Mouse (Mus musculus) lung, embryonic 16.5 days (tissue): ENCODE results near the gene Kif1bp. TPM values are rescaled to one million over a fixed set of nuclear protein-coding genes. Genes with fewer than 3 reads are reported as not detected.
A peak's percentile ranks its signal among the peaks of the same experiment; 100 is the strongest.

Experiments used
- ATAC-seq: fragments of 200-750 bp; cut with Nextera tagmentation; 2 replicates; pipeline ENCODE4 v1.8.0; 2017; ENCODE audit warnings: low read depth, mild to moderate bottlenecking, moderate library complexity
- H3K27ac ChIP-seq: fragments of 300-500 bp; sonication (generic); 2 replicates; pipeline ENCODE4 v1.5.1; 2014; ENCODE audit warnings: mild to moderate bottlenecking, control low read depth, low read length
- H3K27me3 ChIP-seq: fragments of 300-500 bp; sonication (generic); 2 replicates; pipeline ENCODE4 v1.6.1; 2014; ENCODE audit warnings: low read depth, low read length, mixed read lengths; ENCODE audit not compliant: control insufficient read depth, insufficient read depth
- H3K36me3 ChIP-seq: fragments of 300-500 bp; sonication (generic); 2 replicates; pipeline ENCODE4 v1.6.1; 2014; ENCODE audit warnings: low read length; ENCODE audit not compliant: control insufficient read depth, insufficient read depth
- H3K4me1 ChIP-seq: fragments of 300-500 bp; sonication (generic); replicated peaks from 2 replicates; pipeline ENCODE4 v1.6.1; 2014; ENCODE audit warnings: low read length, mixed read lengths; ENCODE audit not compliant: control insufficient read depth, insufficient read depth
- H3K4me2 ChIP-seq: fragments of 300-500 bp; sonication (generic); 2 replicates; pipeline ENCODE4 v1.6.1; 2014; ENCODE audit warnings: low read depth, low read length, control low read depth
- H3K4me3 ChIP-seq: fragments of 300-500 bp; sonication (generic); 2 replicates; pipeline ENCODE4 v1.5.1; 2014; ENCODE audit warnings: mild to moderate bottlenecking, low read length, control low read depth
- H3K9ac ChIP-seq: fragments of 300-500 bp; sonication (generic); 2 replicates; pipeline ENCODE4 v1.6.1; 2014; ENCODE audit warnings: low read length, control low read depth
- H3K9me3 ChIP-seq: fragments of 300-500 bp; sonication (generic); 2 replicates; pipeline ENCODE4 v1.6.1; 2016; ENCODE audit warnings: low read length; ENCODE audit not compliant: control insufficient read depth
- WGBS: fragments of 180-500 bp; shearing (Covaris S2); extraction: QIAGEN DNeasy Blood & Tissue Kit; methylation state at CpG from one replicate; pipeline ENCODE4 v1.1.7; 2014; 5-methylcytosine and 5-hydroxymethylcytosine counted together
- polyA plus RNA-seq: library from polyadenylated mRNA; unstranded; fragments of >200 nt; fragmentation: Nextera tagmentation; extraction: Ambion mirVana; gene quantifications from 2 replicates; pipeline ENCODE4 v1.2.1, GENCODE M21; 2015

Gene Kif1bp
- polyA plus RNA-seq, 1 experiment from 2014 or later, result 32.1 TPM

DNA sequence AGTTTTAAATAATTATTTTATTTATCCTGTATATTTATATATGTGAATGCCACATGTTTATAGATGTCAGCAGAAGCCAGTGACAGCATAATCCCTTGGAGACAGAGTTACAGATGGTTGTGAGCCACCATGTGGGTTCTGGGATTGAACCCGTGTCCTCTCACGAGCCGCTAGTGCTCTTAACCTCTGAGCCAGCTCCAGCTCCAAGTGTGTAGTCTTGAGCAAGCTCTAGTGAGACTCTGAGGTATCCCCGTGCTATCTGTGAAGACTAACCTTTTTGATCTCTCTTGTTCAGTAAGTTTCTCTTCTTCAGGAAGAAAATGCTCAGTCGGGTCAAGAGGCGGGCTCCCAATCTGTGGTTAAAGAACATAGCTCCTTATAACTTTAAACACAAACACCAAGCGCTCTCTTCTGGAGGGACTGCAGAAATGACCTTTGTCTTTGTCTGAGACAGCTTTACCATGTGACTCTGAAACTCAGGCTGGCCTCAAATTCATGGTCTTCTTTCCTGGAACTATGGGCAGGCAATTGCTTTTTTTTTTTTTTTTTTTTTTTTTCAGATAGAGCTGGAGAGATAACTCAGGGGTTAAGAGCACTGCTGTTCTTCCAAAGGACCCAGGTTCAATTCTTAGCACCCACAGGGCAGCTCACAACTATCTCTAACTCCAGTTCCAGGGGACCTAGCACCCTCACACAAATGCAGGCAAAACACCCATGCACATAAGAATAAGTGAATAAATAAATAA is 8.0 kb downstream of the Kif1bp start:
- WGBS, result 85% methylated on average over 7 of the region's 7 CpGs
- H3K27ac ChIP-seq, result no peak overlapping the region
- no peaks in the 10 kb centered on the region for H3K9me3 ChIP-seq
- H3K4me3 ChIP-seq, result no peak overlapping the region
- no peak for ATAC-seq
- no peak overlapping the region for H3K9ac ChIP-seq
- H3K4me2 ChIP-seq, result no peak overlapping the region
- H3K4me1 ChIP-seq, result no peaks in the 10 kb centered on the region
- H3K27me3 ChIP-seq, result no peaks in the 10 kb centered on the region
- H3K36me3 ChIP-seq, result peaks cover 42% of the 10 kb centered on the region

DNA sequence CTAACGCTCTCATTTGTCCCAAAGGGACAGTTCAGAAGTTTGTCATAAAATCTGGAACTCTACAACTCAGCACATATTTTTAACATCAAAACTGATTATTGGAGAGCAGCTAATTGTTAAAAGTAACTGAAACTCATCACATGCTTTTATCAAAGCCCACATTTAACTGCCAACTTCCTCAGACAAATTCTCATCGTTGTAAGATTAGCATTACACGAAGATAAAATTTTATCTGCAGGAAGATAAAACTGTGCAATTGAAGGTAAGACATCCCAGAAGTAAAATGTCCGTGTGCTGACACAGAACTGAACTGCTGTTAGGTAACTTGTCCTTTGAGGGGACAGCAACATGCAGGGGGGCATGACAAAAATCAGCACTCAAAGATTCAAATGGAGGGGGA is 9.4 kb downstream of the Kif1bp start:
- Histone ChIP-seq H3K4me1 (no peaks in the 10 kb centered on the region), H3K27ac (no peak overlapping the region), H3K36me3 (peaks cover 43% of the 10 kb centered on the region), H3K9me3 (no peaks in the 10 kb centered on the region), H3K4me3 (no peak overlapping the region), H3K27me3 (no peaks in the 10 kb centered on the region), H3K9ac (no peak overlapping the region), H3K4me2 (no peak overlapping the region)
- ATAC-seq, result no peak
- 86% methylated on average over 4 of the region's 4 CpGs for WGBS

- no peak for ATAC-seq
- Histone ChIP-seq H3K4me2 (no peak overlapping the region), H3K9me3 (no peaks in the 10 kb centered on the region), H3K4me1 (no peaks in the 10 kb centered on the region), H3K9ac (no peak overlapping the region), H3K27ac (no peak overlapping the region), H3K27me3 (no peaks in the 10 kb centered on the region), H3K4me3 (no peak overlapping the region), H3K36me3 (peaks cover 20% of the 10 kb centered on the region)
- 86% methylated on average over 1 of the region's 1 CpGs for WGBS
Measured at GRCm38 (mm10) chr10:62557736-62558135, 20.5 kb downstream of the Kif1bp start.

DNA sequence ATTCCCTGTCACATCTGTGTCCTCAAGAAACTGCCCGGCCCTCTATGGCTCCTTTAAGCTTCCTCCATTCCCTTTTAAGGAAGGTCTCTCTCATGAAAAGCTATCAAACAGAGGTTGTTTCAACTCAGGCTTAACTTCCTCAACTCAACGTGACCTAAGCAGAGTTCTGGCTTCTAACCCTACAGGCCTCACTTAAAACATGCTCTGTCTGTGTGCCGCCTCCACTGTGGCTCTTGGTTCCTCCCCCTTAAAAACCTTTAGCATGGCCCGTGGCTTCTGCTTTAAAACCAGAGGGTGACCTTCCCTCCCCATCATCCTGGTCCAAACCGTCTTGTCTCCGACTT is 21.7 kb downstream of the Kif1bp start:
- H3K4me1 ChIP-seq, result no peaks in the 10 kb centered on the region
- H3K4me2 ChIP-seq, result no peak overlapping the region
- no peak overlapping the region for H3K9ac ChIP-seq
- WGBS, result 85% methylated on average over 6 of the region's 6 CpGs
- H3K4me3 ChIP-seq, result no peak overlapping the region
- H3K36me3 ChIP-seq, result peaks cover 16% of the 10 kb centered on the region
- no peaks in the 10 kb centered on the region for H3K27me3 ChIP-seq
- no peak overlapping the region for H3K27ac ChIP-seq
- ATAC-seq, result no peak
- no peaks in the 10 kb centered on the region for H3K9me3 ChIP-seq

DNA sequence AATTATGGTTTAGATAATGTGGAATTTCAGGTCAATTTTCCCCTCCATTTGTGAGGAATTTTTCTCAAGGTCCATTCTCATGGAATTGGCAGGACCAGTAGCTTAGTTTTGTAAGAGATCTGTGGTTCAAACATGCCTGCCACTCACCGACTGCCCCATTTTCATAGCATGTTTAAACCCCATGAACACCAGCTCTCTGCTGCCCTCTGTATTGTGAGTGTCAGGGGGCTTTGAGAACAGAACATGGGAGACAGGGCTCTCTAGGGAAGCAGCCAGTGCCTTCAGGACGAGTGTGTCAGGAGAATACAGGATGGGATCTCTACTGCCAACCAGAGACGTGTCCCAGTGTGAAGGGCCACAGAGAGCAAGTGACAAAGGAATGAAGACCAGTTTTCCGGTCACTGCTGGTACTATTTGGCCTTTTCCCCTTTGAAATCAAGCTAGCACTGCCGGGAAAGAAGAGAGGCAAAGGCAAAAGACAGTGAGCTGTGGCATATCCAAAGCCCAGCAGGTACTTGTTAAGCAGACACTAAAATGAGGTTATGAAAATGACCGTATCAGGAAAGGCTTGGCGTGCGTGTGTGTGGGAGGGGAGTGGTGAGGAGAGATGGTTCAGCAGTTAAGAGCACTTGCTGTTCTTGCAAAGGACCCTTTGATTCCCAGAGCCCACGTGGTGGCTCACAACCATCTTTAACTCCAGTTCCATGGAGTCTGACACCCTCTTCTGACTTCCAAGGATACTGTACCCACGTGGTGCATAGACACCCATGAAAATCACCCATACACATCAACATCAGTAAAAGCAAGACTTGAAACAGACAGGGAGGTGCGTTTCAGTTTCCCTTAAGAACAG is 22.3 kb downstream of the Kif1bp start:
- Histone ChIP-seq H3K9me3 (no peaks in the 10 kb centered on the region), H3K4me1 (no peaks in the 10 kb centered on the region), H3K27ac (no peak overlapping the region), H3K36me3 (peaks cover 16% of the 10 kb centered on the region), H3K27me3 (no peaks in the 10 kb centered on the region), H3K4me2 (no peak overlapping the region), H3K9ac (no peak overlapping the region), H3K4me3 (no peak overlapping the region)
- ATAC-seq, result no peak
- WGBS, result 66% methylated on average over 11 of the region's 11 CpGs

DNA sequence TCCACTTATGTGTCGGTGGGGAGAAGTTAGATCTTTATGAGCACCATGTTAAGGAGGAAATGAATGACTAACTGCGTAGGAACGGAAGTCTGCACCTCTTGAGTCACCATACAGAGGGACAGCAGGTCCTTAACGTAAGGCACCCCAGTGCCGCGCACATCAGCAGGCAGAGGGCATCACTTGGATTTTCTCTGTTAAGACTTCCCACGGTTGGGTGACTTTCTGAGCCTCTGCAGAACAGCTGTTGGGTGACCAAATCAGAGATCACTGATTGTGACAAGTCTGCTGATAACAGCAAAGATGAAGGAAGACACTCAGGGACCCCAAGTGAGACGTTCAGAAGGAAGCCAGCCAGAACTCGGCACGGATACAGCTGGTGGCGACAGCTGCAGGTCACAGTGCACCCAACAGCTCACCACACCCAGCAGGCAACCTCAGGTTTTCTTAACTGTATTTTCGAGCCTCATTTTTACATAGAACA is 24.6 kb downstream of the Kif1bp start:
- no peak for ATAC-seq

GRCm38 (mm10) chr10:62550787-62551300 is 27.4 kb downstream of the Kif1bp start:
- 67% methylated on average over 7 of the region's 7 CpGs for WGBS
- H3K27me3 ChIP-seq, result no peaks in the 10 kb centered on the region
- no peaks in the 10 kb centered on the region for H3K4me1 ChIP-seq
- no peak overlapping the region for H3K4me3 ChIP-seq
- H3K9me3 ChIP-seq, result no peaks in the 10 kb centered on the region
- ATAC-seq, result no peak
- no peaks in the 10 kb centered on the region for H3K36me3 ChIP-seq
- no peak overlapping the region for H3K9ac ChIP-seq
- no peak overlapping the region for H3K27ac ChIP-seq
- H3K4me2 ChIP-seq, result no peak overlapping the region

More for the DNA sequence above, 24.6 kb downstream of the Kif1bp start:
- no peak overlapping the region for H3K4me2 ChIP-seq
- no peak overlapping the region for H3K4me3 ChIP-seq
- H3K9ac ChIP-seq, result no peak overlapping the region
- H3K4me1 ChIP-seq, result no peaks in the 10 kb centered on the region
- no peaks in the 10 kb centered on the region for H3K9me3 ChIP-seq
- peaks cover 5% of the 10 kb centered on the region; the same call in 1 of the 2 replicates for H3K36me3 ChIP-seq
- no peaks in the 10 kb centered on the region for H3K27me3 ChIP-seq
- H3K27ac ChIP-seq, result no peak overlapping the region
- WGBS, result 60% methylated on average over 12 of the region's 12 CpGs

DNA sequence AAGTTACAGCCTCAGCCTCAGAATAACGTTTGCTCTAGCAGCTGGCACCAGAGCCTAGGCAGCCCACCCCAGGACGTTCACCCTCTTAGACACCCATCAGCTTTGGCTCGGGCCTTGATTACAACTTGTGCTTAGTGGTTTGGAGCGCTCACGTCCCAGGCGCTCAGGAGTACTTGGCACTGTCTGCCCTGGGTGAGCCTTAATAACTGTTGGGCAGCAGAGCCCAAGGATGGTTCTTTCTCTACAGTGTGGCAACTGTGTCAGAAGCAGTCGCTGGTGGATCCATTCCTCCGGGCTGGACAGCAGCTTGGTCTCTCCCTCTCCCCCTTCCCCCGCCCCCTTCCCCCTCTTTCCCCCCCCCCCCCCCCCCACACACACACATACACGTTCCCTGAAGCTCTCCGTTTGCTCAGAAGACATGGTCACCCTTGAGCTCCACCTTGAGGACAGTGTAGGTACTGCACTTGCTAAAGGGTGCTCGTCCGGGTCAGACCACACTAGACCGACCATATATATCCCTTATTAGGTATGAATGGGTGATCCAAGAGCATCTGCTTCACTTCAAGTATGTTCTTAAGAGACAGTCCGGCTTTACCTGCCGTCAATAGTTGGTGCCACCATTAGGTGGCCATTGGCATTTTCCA is 28.6 kb downstream of the Kif1bp start:
- 22% methylated on average over 16 of the region's 16 CpGs for WGBS
- H3K4me2 ChIP-seq, result no peak overlapping the region

GRCm38 (mm10) chr10:62546441-62546840 is 31.8 kb downstream of the Kif1bp start:
- 68% methylated on average over 10 of the region's 10 CpGs for WGBS
- ATAC-seq, result no peak
- no peak overlapping the region for H3K4me3 ChIP-seq

More for the DNA sequence above, 28.6 kb downstream of the Kif1bp start:
- Histone ChIP-seq H3K9ac (no peak overlapping the region), H3K36me3 (no peaks in the 10 kb centered on the region), H3K27me3 (no peaks in the 10 kb centered on the region), H3K4me1 (no peaks in the 10 kb centered on the region), H3K27ac (no peak overlapping the region), H3K9me3 (no peaks in the 10 kb centered on the region), H3K4me3 (no peak overlapping the region)
- peak; percentile 49 for ATAC-seq

More at GRCm38 (mm10) chr10:62546441-62546840, 31.8 kb downstream of the Kif1bp start:
- no peak overlapping the region for H3K27ac ChIP-seq
- no peaks in the 10 kb centered on the region for H3K9me3 ChIP-seq
- no peaks in the 10 kb centered on the region for H3K36me3 ChIP-seq
- no peaks in the 10 kb centered on the region for H3K4me1 ChIP-seq
- H3K27me3 ChIP-seq, result no peaks in the 10 kb centered on the region
- H3K4me2 ChIP-seq, result no peak overlapping the region
- H3K9ac ChIP-seq, result no peak overlapping the region; the same call in 1 of the 2 replicates
